Mouse (Mus musculus) limb, embryonic 15.5 days (tissue): ENCODE measurements around the gene Efcab10. TPM values are rescaled to one million over a fixed set of nuclear protein-coding genes. Genes with fewer than 3 reads are reported as not detected.

Experiments
- ATAC-seq: fragments of 200-750 bp; cut with Nextera tagmentation; 2 replicates; pipeline ENCODE4 v1.8.0; 2017; ENCODE audit warnings: low read depth, moderate TSS enrichment; ENCODE audit not compliant: insufficient number of reproducible peaks, low FRiP score, low TSS enrichment
- H3K27ac ChIP-seq: fragments of 300-500 bp; sonication (generic); 2 replicates; pipeline ENCODE4 v1.5.1; 2015; ENCODE audit warnings: moderate library complexity, mild to moderate bottlenecking, inconsistent platforms
- H3K27me3 ChIP-seq: fragments of 300-500 bp; sonication (generic); 2 replicates; pipeline ENCODE4 v1.6.1; 2015; ENCODE audit warnings: inconsistent platforms
- H3K36me3 ChIP-seq: fragments of 300-500 bp; sonication (generic); 2 replicates; pipeline ENCODE4 v1.6.1; 2015; ENCODE audit warnings: inconsistent platforms
- H3K4me1 ChIP-seq: fragments of 300-500 bp; sonication (generic); 2 replicates; pipeline ENCODE4 v1.6.1; 2015; ENCODE audit warnings: inconsistent platforms
- H3K4me2 ChIP-seq: fragments of 300-500 bp; sonication (generic); 2 replicates; pipeline ENCODE4 v1.6.1; 2015; ENCODE audit warnings: mild to moderate bottlenecking, inconsistent platforms
- H3K4me3 ChIP-seq: fragments of 300-500 bp; sonication (generic); 2 replicates; pipeline ENCODE4 v1.5.1; 2015; ENCODE audit warnings: mild to moderate bottlenecking, inconsistent platforms
- H3K9ac ChIP-seq: fragments of 300-500 bp; sonication (generic); 2 replicates; pipeline ENCODE4 v1.6.1; 2015; ENCODE audit warnings: inconsistent platforms
- H3K9me3 ChIP-seq: fragments of 300-500 bp; sonication (generic); 2 replicates; pipeline ENCODE4 v1.6.1; 2016; ENCODE audit warnings: inconsistent platforms
- WGBS: fragments of 180-500 bp; shearing (Covaris S2); methylation state at CpG from one replicate; pipeline ENCODE4 v1.1.7; 2015; 5-methylcytosine and 5-hydroxymethylcytosine counted together
- polyA plus RNA-seq: library from polyadenylated mRNA; unstranded; fragments of >200 nt; fragmentation: Nextera tagmentation; extraction: Ambion mirVana; gene quantifications from 2 replicates; pipeline ENCODE4 v1.2.1, GENCODE M21; 2015

Efcab10 gene
- polyA plus RNA-seq, 1 experiment from 2014 or later, result not detected

DNA sequence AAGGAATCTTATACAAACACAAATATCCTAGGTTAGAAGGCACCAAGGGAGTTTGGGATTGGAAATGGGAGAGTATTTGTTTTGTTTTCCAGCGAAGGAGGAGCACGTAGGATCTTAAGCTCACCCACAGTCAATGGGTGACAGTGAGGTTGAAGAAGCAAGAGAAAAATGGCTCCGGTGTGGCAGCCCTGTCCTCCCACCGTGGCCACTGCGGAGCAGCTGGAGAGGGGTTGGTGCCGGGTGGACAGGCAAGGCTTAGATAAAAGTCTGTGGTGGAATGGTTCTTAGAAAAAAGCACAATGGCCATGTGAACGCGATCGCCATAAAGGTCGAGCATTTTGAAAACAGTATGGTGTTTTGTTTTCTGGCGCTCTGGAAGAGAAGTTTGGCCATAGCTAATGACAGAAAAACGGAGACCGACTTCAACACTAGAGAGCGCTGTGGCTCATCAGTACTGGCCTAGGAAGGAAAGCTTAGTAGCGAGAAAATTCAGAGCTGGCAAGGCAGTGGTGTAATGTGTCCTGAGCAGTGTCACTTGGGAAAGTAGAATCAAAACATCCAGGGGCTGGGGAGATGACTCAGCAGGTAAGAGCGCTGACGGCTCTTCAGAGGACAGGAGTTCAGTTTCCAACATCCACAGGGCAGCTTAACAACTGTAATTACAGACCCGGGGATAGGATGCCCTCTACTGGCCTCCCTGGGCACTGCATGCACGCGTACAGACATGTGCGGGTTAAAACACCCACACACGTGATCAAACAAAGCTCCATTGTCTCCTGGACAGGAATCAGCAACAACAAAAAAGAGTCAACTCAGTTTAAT, 14.8 kb upstream of the Efcab10 start:
- Histone ChIP-seq H3K4me2 (peak overlapping the region; percentile 43), H3K27me3 (no peaks in the 10 kb centered on the region), H3K4me1 (peaks cover 4% of the 10 kb centered on the region; the same call in 1 of the 2 replicates), H3K4me3 (peak overlapping the region; percentile 28), H3K9ac (no peak overlapping the region), H3K27ac (no peak overlapping the region), H3K9me3 (no peaks in the 10 kb centered on the region), H3K36me3 (no peaks in the 10 kb centered on the region)
- WGBS, result 22% methylated on average over 22 of the region's 22 CpGs
- peak; percentile 75; the same call in 1 of the 2 replicates for ATAC-seq

- Histone ChIP-seq H3K9ac (no peak overlapping the region), H3K4me2 (no peak overlapping the region), H3K9me3 (no peaks in the 10 kb centered on the region), H3K27ac (no peak overlapping the region), H3K27me3 (peaks cover 7% of the 10 kb centered on the region; the same call in 1 of the 2 replicates), H3K4me3 (no peak overlapping the region), H3K4me1 (0 out of 2 replicates have a peak, but pooled peaks cover 2% of the 10 kb centered on the region), H3K36me3 (no peaks in the 10 kb centered on the region)
- no peak; the same call in 1 of the 2 replicates for ATAC-seq
- WGBS, result 10% methylated on average over 5 of the region's 5 CpGs
Measured at GRCm38 (mm10) chr12:33388842-33389241, 5.8 kb upstream of the Efcab10 start.

GRCm38 (mm10) chr12:33390844-33391560, 3.7 kb upstream of the Efcab10 start:
- Histone ChIP-seq H3K9ac (no peak overlapping the region), H3K36me3 (no peaks in the 10 kb centered on the region), H3K9me3 (no peaks in the 10 kb centered on the region), H3K27ac (no peak overlapping the region), H3K4me2 (no peak overlapping the region), H3K27me3 (peaks cover 7% of the 10 kb centered on the region; the same call in 1 of the 2 replicates), H3K4me1 (peaks cover 7% of the 10 kb centered on the region; the same call in 1 of the 2 replicates), H3K4me3 (no peak overlapping the region)
- WGBS, result 45% methylated on average over 2 of the region's 2 CpGs
- no peak for ATAC-seq

DNA sequence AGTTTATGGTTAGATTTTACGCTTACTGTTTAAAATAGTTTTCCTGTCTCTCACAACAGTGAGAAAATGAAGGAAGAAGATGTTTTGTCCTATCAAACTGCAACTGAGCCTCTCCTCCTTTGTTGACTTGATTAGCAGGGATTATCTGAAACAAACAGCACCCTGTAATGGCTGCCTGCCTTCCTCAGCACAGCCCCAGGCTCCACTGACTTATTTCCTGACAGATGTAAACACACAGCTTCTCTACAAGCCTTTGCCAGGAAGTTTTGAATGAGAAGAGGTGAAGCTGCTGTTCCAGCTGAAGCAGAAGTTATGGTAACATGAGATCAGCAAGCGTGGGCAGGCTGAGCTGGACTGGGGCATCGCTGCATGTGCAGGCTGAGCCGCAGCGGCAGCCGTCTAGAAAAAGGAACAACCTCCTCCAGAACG, 8.6 kb downstream of the Efcab10 start:
- Histone ChIP-seq H3K9me3 (no peaks in the 10 kb centered on the region), H3K9ac (no peak overlapping the region), H3K36me3 (no peaks in the 10 kb centered on the region), H3K27ac (no peak overlapping the region), H3K4me1 (no peaks in the 10 kb centered on the region), H3K4me2 (no peak overlapping the region), H3K4me3 (no peak overlapping the region), H3K27me3 (no peaks in the 10 kb centered on the region)
- ATAC-seq, result no peak
- WGBS, result 34% methylated on average over 7 of the region's 7 CpGs

GRCm38 (mm10) chr12:33404996-33405395, 10.3 kb downstream of the Efcab10 start:
- no peaks in the 10 kb centered on the region for H3K27me3 ChIP-seq

DNA sequence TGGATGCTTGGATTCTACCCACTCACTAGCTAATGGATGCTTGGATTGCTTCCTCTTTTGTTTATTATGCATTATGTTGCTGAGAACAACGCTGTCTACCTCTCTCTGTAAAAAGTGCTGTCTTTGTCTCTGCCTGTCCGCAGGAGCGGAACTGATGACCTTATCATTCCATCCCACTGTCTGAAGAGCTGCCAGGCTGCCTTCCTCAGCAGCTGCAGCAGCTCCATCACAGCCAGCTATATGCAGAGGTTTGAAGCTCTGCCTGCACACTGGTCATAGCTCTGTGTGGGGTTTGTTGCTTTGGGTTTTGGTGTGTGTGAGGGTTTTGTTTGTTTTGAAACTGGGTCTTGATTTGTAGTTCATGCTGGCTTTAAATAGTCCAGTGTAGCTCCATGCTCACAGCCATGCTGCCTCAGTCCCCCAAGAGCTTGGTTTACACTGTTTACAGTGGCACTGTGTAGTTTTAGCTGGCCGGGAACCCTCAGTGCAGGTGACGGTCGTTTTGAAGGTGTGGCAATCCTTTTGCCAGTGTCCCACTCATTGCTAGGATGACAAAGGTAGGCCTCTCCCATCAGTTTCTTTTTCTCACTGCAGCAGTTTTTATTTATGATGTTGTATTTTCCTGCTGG, 10.9 kb downstream of the Efcab10 start:
- 64% methylated on average over 6 of the region's 6 CpGs for WGBS
- no peaks in the 10 kb centered on the region for H3K36me3 ChIP-seq
- H3K9me3 ChIP-seq, result no peaks in the 10 kb centered on the region
- no peak overlapping the region for H3K4me3 ChIP-seq
- H3K9ac ChIP-seq, result no peak overlapping the region
- H3K27me3 ChIP-seq, result no peaks in the 10 kb centered on the region
- no peak overlapping the region for H3K27ac ChIP-seq
- no peaks in the 10 kb centered on the region for H3K4me1 ChIP-seq
- no peak overlapping the region for H3K4me2 ChIP-seq
- ATAC-seq, result no peak

More at GRCm38 (mm10) chr12:33404996-33405395, 10.3 kb downstream of the Efcab10 start:
- Histone ChIP-seq H3K4me2 (no peak overlapping the region), H3K4me1 (no peaks in the 10 kb centered on the region), H3K36me3 (no peaks in the 10 kb centered on the region), H3K9me3 (no peaks in the 10 kb centered on the region), H3K9ac (no peak overlapping the region), H3K4me3 (no peak overlapping the region), H3K27ac (no peak overlapping the region)
- ATAC-seq, result no peak
- WGBS, result 74% methylated on average over 5 of the region's 5 CpGs

DNA sequence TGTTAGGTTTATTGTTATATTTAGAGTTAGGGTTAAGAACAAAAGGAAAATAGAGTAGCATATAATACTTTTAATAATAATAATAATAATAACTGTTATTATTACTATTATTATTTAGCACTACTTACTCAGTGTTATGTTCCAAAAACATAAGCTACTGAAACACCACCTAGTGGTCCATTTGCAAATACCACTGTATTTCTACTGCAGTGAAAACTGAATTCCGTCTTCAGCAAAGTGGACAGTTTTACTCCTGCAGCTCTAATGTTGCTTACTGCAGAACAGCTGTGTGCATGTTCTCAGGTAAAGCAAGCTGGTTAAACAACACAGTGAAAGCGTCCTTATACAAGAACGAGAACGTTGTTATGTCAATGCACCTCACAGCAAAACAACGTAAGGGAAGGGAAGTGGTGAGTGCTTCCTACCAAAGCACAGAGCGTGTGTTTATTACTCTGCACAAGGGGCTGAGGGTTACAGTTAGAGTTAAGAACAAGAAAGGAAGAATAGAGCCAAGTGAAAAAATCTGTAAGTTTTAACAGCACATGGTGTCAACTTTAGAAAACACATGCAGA, 17.0 kb downstream of the Efcab10 start:
- H3K27ac ChIP-seq, result no peak overlapping the region

DNA sequence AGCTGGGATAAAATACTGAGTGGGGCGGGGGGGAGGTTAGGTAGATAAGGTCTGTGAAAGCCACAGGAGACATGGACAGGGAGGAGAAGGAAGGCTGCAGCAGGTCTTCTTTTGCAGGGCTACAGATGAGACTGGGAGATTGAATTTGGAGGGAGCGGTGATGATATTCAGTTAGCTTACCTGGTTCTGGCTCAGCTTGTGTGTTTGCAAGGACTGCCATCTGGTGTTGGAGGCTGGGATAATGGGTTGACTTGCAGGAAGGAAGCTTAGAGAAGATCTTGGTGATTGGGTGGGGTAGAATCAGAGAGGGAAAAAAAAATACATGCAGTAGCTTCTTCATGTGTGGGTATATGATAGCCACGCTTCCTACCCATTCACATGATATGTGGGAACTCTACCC, 29.7 kb downstream of the Efcab10 start:
- no peaks in the 10 kb centered on the region for H3K9me3 ChIP-seq
- WGBS, result 30% methylated on average over 3 of the region's 3 CpGs

More for the DNA sequence above, 17.0 kb downstream of the Efcab10 start:
- Histone ChIP-seq H3K4me1 (no peaks in the 10 kb centered on the region), H3K4me3 (no peak overlapping the region), H3K27me3 (peaks cover 3% of the 10 kb centered on the region), H3K9me3 (no peaks in the 10 kb centered on the region), H3K36me3 (no peaks in the 10 kb centered on the region), H3K4me2 (no peak overlapping the region), H3K9ac (no peak overlapping the region)
- 44% methylated on average over 6 of the region's 6 CpGs for WGBS
- ATAC-seq, result no peak

GRCm38 (mm10) chr12:33427293-33427692, 32.6 kb downstream of the Efcab10 start:
- no peak overlapping the region for H3K4me2 ChIP-seq
- WGBS, result 35% methylated on average over 3 of the region's 3 CpGs
- H3K36me3 ChIP-seq, result no peaks in the 10 kb centered on the region
- no peak overlapping the region for H3K27ac ChIP-seq
- no peak for ATAC-seq
- peaks cover 6% of the 10 kb centered on the region; the same call in 1 of the 2 replicates for H3K4me1 ChIP-seq
- H3K4me3 ChIP-seq, result no peak overlapping the region
- peaks cover 8% of the 10 kb centered on the region; the same call in 1 of the 2 replicates for H3K27me3 ChIP-seq
- H3K9me3 ChIP-seq, result no peaks in the 10 kb centered on the region
- H3K9ac ChIP-seq, result no peak overlapping the region

More for the DNA sequence above, 29.7 kb downstream of the Efcab10 start:
- H3K27me3 ChIP-seq, result peaks cover 8% of the 10 kb centered on the region; the same call in 1 of the 2 replicates
- no peak overlapping the region for H3K27ac ChIP-seq
- H3K9ac ChIP-seq, result no peak overlapping the region
- no peak overlapping the region for H3K4me3 ChIP-seq
- no peaks in the 10 kb centered on the region for H3K36me3 ChIP-seq
- H3K4me1 ChIP-seq, result no peaks in the 10 kb centered on the region
- no peak overlapping the region for H3K4me2 ChIP-seq
- no peak for ATAC-seq

DNA sequence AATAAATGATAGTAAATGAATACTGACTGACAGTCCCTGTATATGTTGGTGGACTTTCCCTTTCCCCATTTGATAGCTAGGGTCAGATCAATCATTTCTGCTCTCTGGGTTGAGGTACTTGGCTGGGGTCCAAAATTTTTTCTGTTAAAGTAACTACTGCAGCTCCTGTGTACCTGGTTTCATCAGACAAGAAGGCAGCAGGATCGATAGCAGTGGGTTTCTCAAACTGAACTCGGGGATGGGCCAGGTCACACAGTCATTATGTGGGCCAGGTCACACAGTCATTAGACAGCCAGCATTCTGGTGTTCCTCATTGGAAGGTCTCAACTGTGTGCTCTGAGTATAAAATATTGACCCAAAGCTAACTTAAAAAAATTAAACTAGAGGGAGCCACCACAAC, 33.1 kb downstream of the Efcab10 start:
- Histone ChIP-seq H3K4me1 (peaks cover 6% of the 10 kb centered on the region; the same call in 1 of the 2 replicates), H3K9me3 (no peaks in the 10 kb centered on the region), H3K36me3 (no peaks in the 10 kb centered on the region), H3K4me2 (no peak overlapping the region), H3K27me3 (peaks cover 8% of the 10 kb centered on the region; the same call in 1 of the 2 replicates), H3K4me3 (no peak overlapping the region), H3K27ac (no peak overlapping the region), H3K9ac (no peak overlapping the region)
- no peak for ATAC-seq
- WGBS, result 79% methylated on average over 2 of the region's 2 CpGs

DNA sequence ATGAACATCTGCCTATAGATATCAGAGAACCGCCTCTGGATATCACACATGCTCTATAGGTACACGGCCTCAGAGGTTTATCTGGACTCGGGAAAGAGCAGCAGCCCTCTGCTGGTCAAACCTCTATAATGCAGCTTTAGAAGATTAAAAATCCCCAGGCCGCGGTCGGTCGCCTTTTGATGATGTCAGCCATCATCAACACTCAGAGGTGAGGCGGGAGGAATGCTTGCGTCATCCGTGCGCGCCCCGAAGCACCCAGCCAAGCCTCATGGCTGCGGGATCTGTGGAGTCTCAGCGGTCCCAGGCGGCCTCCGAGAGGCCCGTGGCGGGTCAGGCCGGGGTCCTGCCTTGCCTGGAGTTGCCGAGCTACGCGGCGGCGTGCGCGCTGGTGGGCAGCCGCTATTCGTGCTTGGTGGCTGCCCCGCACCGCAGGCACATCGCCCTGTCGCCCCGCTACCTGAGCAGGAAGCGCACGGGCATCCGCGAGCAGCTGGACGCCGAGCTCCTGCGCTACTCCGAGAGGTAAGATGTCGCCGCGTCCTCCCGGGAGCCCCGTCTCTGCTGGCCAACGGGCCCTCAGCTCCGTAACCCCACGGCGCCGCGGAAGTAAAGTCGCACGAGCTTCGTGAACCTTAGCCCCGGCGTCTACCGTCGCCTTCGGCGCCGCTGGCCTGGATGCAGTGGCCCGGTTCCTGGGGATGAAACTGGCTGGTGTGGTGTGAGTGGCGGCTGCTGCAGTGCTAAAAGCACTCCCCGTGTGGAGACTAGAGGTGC, 34.9 kb downstream of the Efcab10 start, which contains the start of gene Twistnb:
Gene Twistnb (plus strand): TSS at position 249 of the 774 bp plus-strand sequence.
- Histone ChIP-seq H3K36me3 (peaks cover 7% of the 10 kb centered on the region), H3K4me3 (peak within 1 kb of the TSS; percentile 94), H3K9ac (peak within 1 kb of the TSS; percentile 83), H3K9me3 (no peaks in the 10 kb centered on the region), H3K4me1 (peaks cover 6% of the 10 kb centered on the region; the same call in 1 of the 2 replicates), H3K4me2 (peak within 1 kb of the TSS; percentile 53), H3K27ac (peak within 1 kb of the TSS; percentile 75), H3K27me3 (peaks cover under 1% of the 10 kb centered on the region; the same call in 1 of the 2 replicates)
- ATAC-seq, result peak; percentile 88
- under 1% methylated on average over 66 of the region's 66 CpGs for WGBS
